In the genomic region with DNA sequence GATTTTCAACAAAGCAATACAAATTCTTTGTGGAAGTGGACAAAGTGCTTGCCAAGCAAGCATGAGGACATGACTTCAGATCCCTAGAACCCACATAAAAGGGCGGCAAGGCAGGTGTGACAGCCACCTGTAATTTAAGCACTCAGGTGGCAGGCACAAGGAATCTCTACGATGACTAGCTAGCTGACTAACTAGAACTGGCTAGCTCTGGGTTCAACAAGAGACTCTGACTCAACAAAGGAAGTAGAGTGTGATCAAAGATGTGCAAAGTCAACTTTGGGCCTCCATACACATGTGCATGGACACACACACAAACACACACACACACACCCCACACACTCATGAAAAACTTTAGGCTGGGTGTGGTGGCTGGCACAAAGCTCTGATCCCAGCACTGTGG, we compare ENCODE assay signal across 12 mouse cellular contexts. TPM values are rescaled to one million over a fixed set of nuclear protein-coding genes. Genes with fewer than 3 reads are reported as not detected.
DNase-seq lines count a peak whose midpoint lies in the region; ATAC-seq and TF ChIP-seq lines count a peak whose summit lies in the region.
"Had no signal": no experiment of that assay in that cellular context is flagged by ENCODE, and none has a peak within 500 bp of the region (broad histone marks: within the 10 kb centered on the region; RNA-seq: fewer than 3 reads in every experiment).

No protein-coding gene starts in this region.

- no peak for TF ChIP-seq POLR2A in liver, adult 2 months (IDR thresholded peaks at IDR 0.05; ENCODE audit: extremely low read depth, insufficient read depth, low read length)
- no peak for TF ChIP-seq POLR2A in thymus, adult 2 months (IDR thresholded peaks at IDR 0.05; ENCODE audit: control insufficient read depth, extremely low read depth, insufficient read depth, low read length, poor library complexity)

- TF ChIP-seq EP300 in liver, embryonic 14.5 days (IDR thresholded peaks at IDR 0.05; ENCODE audit: low read depth), result no peak

- DNase-seq in gastrocnemius, adult 2 months, result no peak
- DNase-seq in gastrocnemius, postnatal 14 days, result no peak
- DNase-seq in liver, adult 2 months (ENCODE audit: extremely low read depth, low read depth, low spot score), result no peak
- no peak for DNase-seq in liver
- no peak for DNase-seq in liver, embryonic 14.5 days (ENCODE audit: low read depth in 3 of 3, low spot score in 3 of 3)
- peak; percentile 45 for DNase-seq in thymus, adult 2 months
- DNase-seq in left cerebral cortex, postnatal 14 days (ENCODE audit: low spot score in 2 of 2), result no peak
- no peak for DNase-seq in kidney, postnatal 36 days
- DNase-seq: cerebellum, adult 11 months; kidney, adult 18-20 months had no signal

- TF ChIP-seq CTCF in gastrocnemius, adult 2 months (IDR thresholded peaks at IDR 0.05), result no peak
- no peak for TF ChIP-seq CTCF in liver, adult 2 months (IDR thresholded peaks at IDR 0.05; ENCODE audit: low read depth, low read length)
- TF ChIP-seq CTCF in liver, embryonic 14.5 days (IDR thresholded peaks at IDR 0.05; ENCODE audit: low read depth), result no peak
- TF ChIP-seq CTCF in thymus, adult 2 months (IDR thresholded peaks at IDR 0.05; ENCODE audit: borderline replicate concordance, control insufficient read depth, extremely low read depth, insufficient read depth, low read length, poor library complexity), result no peak

- intact Hi-C loops in gastrocnemius, adult 2 months (cut with DNase I), result loop anchor here (5.0 kb wide), 1 partner anchor 38 kb away; the partner anchor contains the start of gene Epb41
- intact Hi-C loops in gastrocnemius, postnatal 14 days (cut with DNase I; ENCODE audit: low total_unique reads), result no loop called here
- intact Hi-C loops in left cerebral cortex, postnatal 14 days (cut with DNase I), result no loop called here

- peaks cover 38% of the 10 kb centered on the region for H3K79me2 ChIP-seq in liver, adult 2 months (ENCODE audit: control insufficient read depth, insufficient read depth, low read length)

- peaks cover 15% of the 10 kb centered on the region for H3K4me1 ChIP-seq in liver, adult 2 months (ENCODE audit: control insufficient read depth, insufficient read depth, low read length)
- H3K4me1 ChIP-seq in liver, embryonic 14.5 days (replicated peaks; ENCODE audit: control insufficient read depth in 2 of 2, insufficient read depth in 2 of 2, low read length in 1 of 2), result peaks cover 48 to 54% of the 10 kb centered on the region in 2 experiments
- H3K4me1 ChIP-seq in thymus, adult 2 months (replicated peaks; ENCODE audit: control insufficient read depth, insufficient read depth, low read length), result peaks cover 21% of the 10 kb centered on the region
- H3K4me1 ChIP-seq: stomach, embryonic 15.5 days had no signal

- H3K27me3 ChIP-seq in liver, adult 2 months (ENCODE audit: control insufficient read depth, insufficient read depth, low read length), result no peaks in the 10 kb centered on the region
- no peaks in the 10 kb centered on the region for H3K27me3 ChIP-seq in liver, embryonic 14.5 days (ENCODE audit: control insufficient read depth, insufficient read depth, low read length)
- H3K27me3 ChIP-seq in thymus, adult 2 months (ENCODE audit: control insufficient read depth, insufficient read depth, low read length), result no peaks in the 10 kb centered on the region
- H3K27me3 ChIP-seq: midbrain, embryonic 15.5 days; stomach, embryonic 15.5 days had no signal

- 89% methylated on average over 2 of the region's 2 CpGs for WGBS in liver, adult 2 months
- WGBS in liver, embryonic 14.5 days (ENCODE audit: insufficient replicate concordance), result 70% methylated on average over 2 of the region's 2 CpGs
- 33% methylated on average over 2 of the region's 2 CpGs for WGBS in thymus, adult 2 months

- ATAC-seq in liver, embryonic 14.5 days (ENCODE audit: insufficient read depth), result peak; percentile 25; the same call in 1 of the 2 replicates
- ATAC-seq: midbrain, embryonic 15.5 days had no signal

- H3K4me2 ChIP-seq in liver, embryonic 14.5 days (ENCODE audit: low read depth), result peak overlapping the region; percentile 62
- H3K4me2 ChIP-seq: midbrain, embryonic 15.5 days; stomach, embryonic 15.5 days had no signal

- peaks cover 7% of the 10 kb centered on the region; the same call in 1 of the 2 replicates for H3K36me3 ChIP-seq in liver, adult 2 months (ENCODE audit: control insufficient read depth, insufficient read depth, low read length)
- H3K36me3 ChIP-seq in liver, embryonic 14.5 days (replicated peaks; ENCODE audit: control insufficient read depth, insufficient read depth, low read depth), result peaks cover 27% of the 10 kb centered on the region
- no peaks in the 10 kb centered on the region for H3K36me3 ChIP-seq in thymus, adult 2 months (ENCODE audit: control insufficient read depth, insufficient read depth, low read length)
- H3K36me3 ChIP-seq: midbrain, embryonic 15.5 days; stomach, embryonic 15.5 days had no signal

- H3K9me3 ChIP-seq in liver, embryonic 14.5 days (ENCODE audit: control insufficient read depth, low read length), result no peaks in the 10 kb centered on the region
- H3K9me3 ChIP-seq: midbrain, embryonic 15.5 days; stomach, embryonic 15.5 days had no signal

- no peak overlapping the region for H3K9ac ChIP-seq in liver, adult 2 months (ENCODE audit: low read depth, low read length)
- no peak overlapping the region for H3K9ac ChIP-seq in liver, embryonic 14.5 days (replicated peaks)
- H3K9ac ChIP-seq: midbrain, embryonic 15.5 days; stomach, embryonic 15.5 days had no signal

- H3K27ac ChIP-seq in gastrocnemius, adult 2 months, result peak overlapping the region; percentile 78
- H3K27ac ChIP-seq in liver, adult 2 months (replicated peaks; ENCODE audit: insufficient read depth, low read depth, low read length), result peak overlapping the region; percentile 76
- H3K27ac ChIP-seq in liver, embryonic 14.5 days, result peak overlapping the region; percentile 83
- peak overlapping the region; percentile 98 for H3K27ac ChIP-seq in thymus, adult 2 months (ENCODE audit: control insufficient read depth, insufficient read depth, low read length)
- H3K27ac ChIP-seq: midbrain, embryonic 15.5 days; stomach, embryonic 15.5 days had no signal

- H3K4me3 ChIP-seq in gastrocnemius, adult 2 months, result no peak overlapping the region
- no peak overlapping the region for H3K4me3 ChIP-seq in liver, adult 2 months (ENCODE audit: insufficient read depth, low read depth, low read length)
- no peak overlapping the region for H3K4me3 ChIP-seq in liver, embryonic 14.5 days (ENCODE audit: insufficient read depth in 1 of 2, low read depth in 2 of 2, low read length in 2 of 2)
- H3K4me3 ChIP-seq in thymus, adult 2 months (ENCODE audit: control insufficient read depth, insufficient read depth, low read length), result no peak overlapping the region
- H3K4me3 ChIP-seq: midbrain, embryonic 15.5 days; stomach, embryonic 15.5 days had no signal

RNA-seq across cellular contexts. Expression of gene Gm10300, which starts 35.0 kb away (rescaled TPM):
- under 1 TPM in 1 of 2 experiments, not detected in 1; 0.08 TPM for total RNA-seq in gastrocnemius, adult 2 months (2021)
- total RNA-seq in gastrocnemius, postnatal 14 days (2021), result under 1 TPM in 1 of 2 experiments, not detected in 1; 0.14 TPM
- total RNA-seq in liver, adult 2 months (2014; rRNA removed), result 0.09 and 0.20 TPM in 2 replicates
- polyA plus RNA-seq in liver, adult 2 months (2012; rRNA removed), result 0.04 and 0.13 TPM in 2 replicates
- polyA plus RNA-seq in liver, embryonic 14.5 days (2012; rRNA removed), result 0.11 and 0.15 TPM in 2 replicates
- polyA plus RNA-seq in liver, embryonic 14.5 days (2014; fragmentation: Nextera tagmentation; extraction: Ambion mirVana), result 0.32 and 0.40 TPM in 2 replicates
- polyA plus RNA-seq in thymus, adult 2 months (2012; rRNA removed), result 0.07 and 0.10 TPM in 2 replicates
- not detected for total RNA-seq in left cerebral cortex, postnatal 14 days (2021)
- polyA plus RNA-seq: midbrain, embryonic 15.5 days had no signal

RNA-seq across cellular contexts. Expression of gene Epb41, which starts 35.6 kb away (rescaled TPM):
- total RNA-seq in gastrocnemius, adult 2 months (2021), result 100 to 1,000 TPM; 102 to 113 TPM
- 10 to 100 TPM; 63.2 to 71.7 TPM for total RNA-seq in gastrocnemius, postnatal 14 days (2021)
- total RNA-seq in liver, adult 2 months (2014; rRNA removed), result 46.8 and 48.0 TPM in 2 replicates
- 29.6 and 40.7 TPM in 2 replicates for polyA plus RNA-seq in liver, adult 2 months (2012; rRNA removed)
- 105 and 113 TPM in 2 replicates for polyA plus RNA-seq in liver, embryonic 14.5 days (2012; rRNA removed)
- 153 and 166 TPM in 2 replicates for polyA plus RNA-seq in liver, embryonic 14.5 days (2014; fragmentation: Nextera tagmentation; extraction: Ambion mirVana)
- 103 and 119 TPM in 2 replicates for polyA plus RNA-seq in thymus, adult 2 months (2012; rRNA removed)
- 10 to 100 TPM; 26.2 to 28.4 TPM for total RNA-seq in left cerebral cortex, postnatal 14 days (2021)
